Mouse (Mus musculus) frontal cortex, postnatal 14 days (tissue): ENCODE results near the gene Lrrc59.

Source experiments
- DNase-seq, 2 experiments: peaks; one replicate each; pipeline ENCODE4 v3.0.0; 2022; ENCODE audit warnings: low spot score in 2 of 2

The Lrrc59 gene

GRCm38 (mm10) chr11:94629199-94629883 is at the start of gene Lrrc59:
Lrrc59 (plus strand) TSS chr11:94629767.
- peak; percentile 87 to 95 for DNase-seq

DNA sequence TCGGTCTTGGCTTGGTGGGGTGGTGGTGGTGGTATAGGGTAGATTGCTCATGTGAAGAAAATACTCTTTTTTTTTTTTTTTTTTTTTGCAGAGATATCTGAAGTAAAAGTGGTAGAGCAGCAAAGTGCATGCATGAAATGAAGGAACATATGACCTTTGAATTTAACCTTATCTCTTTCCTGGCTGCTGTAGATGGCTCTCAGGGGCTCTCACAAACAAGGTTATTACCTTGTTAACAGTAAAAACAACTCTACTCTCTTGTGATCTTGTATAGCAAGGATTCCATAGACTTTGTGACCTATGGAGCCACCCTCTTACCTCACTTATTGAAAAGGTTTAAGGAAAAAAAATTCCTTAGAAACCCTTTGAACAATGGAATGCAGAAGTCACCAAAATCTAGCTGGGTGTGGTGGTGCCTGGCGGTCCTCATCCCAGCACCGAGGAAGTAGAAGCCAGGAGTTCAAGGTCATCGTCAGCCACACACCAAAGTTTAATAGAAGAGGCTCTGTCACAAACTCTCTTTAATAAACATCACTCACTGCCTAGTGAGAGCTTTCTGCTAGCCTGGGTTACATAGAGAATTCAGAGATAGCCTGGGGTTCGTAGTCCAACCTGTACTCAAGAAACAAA is 49.3 kb upstream of the Lrrc59 start:
- DNase-seq, result no peak

GRCm38 (mm10) chr11:94585091-94585490 is 44.5 kb upstream of the Lrrc59 start:
- no peak for DNase-seq

DNA sequence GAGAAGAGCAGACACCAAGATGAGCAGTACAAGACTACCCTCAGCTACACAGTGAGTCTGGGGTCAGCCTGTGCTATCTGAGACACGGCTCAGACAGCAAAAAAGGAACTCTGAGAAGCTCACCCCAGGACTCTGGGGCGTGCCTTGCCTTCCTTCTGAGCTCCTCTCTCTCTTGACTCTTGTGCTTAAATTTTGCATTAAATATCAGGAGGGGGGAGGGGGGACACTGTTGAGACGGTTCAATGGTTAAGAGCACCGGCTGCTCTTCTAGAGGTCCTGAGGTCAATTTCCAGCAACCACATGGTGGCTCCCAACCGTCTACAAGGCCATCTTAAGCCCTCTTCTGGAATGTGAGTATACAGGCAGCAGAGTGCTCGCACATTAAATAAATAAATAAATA is 42.1 kb upstream of the Lrrc59 start:
- DNase-seq, result no peak

DNA sequence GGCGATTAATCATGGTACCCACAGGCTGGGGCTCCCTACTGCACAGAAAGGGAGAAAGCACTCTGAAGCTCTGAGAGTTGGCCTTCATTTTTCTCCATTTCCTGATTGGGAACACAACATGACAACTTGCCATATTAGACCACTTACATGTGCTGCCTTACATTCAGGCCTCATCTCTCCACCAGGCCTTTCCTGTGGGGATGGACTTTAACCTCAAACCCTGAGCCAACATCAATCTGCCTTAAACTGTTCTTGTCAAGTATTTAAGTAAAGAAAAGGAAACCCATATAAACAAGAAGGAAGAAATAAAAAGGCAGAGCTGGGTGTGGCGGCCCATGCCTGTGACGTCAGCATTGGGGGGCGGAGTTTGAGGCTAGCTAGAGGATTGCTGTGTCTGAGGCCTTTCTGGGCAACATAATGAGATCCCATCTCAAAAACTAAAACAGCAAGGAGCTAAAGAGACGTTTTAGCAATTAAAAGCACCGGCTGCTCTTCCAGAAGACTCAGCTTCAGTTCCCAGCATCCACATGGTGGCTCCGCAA is 33.2 kb upstream of the Lrrc59 start:
- no peak for DNase-seq

DNA sequence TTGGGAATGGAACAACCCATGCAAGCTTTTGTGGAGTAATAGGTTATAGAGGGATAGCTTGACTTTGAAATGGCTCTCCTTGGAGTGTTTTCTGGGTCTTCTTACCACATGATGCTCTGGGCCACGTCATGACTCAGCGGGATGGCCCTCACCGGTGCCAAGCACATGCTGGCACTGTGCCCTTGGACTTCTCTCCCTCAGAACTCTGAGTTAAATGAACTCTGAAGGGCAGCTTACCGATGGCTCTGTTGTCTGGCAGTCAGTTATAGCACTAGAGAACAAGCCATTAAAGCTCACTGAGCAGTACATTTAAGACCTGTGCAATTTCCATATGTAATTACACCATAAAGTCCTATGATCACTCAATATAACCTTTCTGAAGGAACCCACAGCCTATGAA is 32.2 kb upstream of the Lrrc59 start:
- no peak for DNase-seq

GRCm38 (mm10) chr11:94598437-94599120 is 31.0 kb upstream of the Lrrc59 start:
- DNase-seq, result no peak

DNA sequence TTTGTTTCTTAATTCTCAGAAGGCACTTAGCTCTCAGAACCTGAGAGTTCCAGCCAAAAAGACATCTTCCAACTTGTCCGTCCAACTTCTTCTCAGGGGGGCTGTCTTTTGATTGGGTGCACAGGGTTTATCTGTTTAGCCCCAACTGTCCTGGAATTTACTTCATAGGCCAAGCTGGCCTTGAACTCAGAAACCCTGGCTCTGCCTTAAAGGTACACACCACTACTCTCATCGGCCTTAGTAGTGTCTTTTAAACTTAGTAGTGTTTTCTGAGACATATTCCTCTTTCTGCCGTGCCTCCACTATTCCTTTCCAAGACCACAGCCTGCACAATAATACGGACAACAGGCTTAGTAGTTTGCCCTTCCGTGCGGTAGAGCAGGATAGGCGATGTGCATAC is 29.1 kb upstream of the Lrrc59 start:
- DNase-seq, result no peak

- peak; percentile 17 to 22 for DNase-seq
Measured at GRCm38 (mm10) chr11:94601321-94602281, 28.0 kb upstream of the Lrrc59 start, which contains the start of gene Acsf2. Acsf2 (minus strand) TSS chr11:94601871.

- no peak for DNase-seq
Measured at GRCm38 (mm10) chr11:94602356-94602955, 27.1 kb upstream of the Lrrc59 start.

- no peak for DNase-seq
Measured at GRCm38 (mm10) chr11:94610744-94611740, 18.5 kb upstream of the Lrrc59 start.

DNA sequence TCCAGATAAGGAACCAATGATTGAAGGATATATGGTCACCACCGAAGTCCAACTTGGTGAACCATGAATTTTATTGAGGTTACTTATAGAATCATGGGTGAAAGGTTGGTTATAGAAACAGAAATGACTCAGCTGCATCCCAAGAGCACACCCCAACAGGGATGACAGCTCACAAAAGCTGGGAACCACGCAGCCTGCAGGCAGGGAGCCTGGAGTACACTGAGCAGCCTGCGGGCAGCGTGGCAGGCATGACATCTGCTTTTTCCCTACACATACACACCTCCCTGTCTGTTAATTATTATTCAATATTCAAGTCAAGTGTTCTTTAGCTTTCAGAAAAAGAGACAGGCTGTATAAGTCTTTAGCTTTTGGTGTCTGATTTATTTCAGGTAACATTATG is 15.0 kb upstream of the Lrrc59 start:
- DNase-seq, result no peak

DNA sequence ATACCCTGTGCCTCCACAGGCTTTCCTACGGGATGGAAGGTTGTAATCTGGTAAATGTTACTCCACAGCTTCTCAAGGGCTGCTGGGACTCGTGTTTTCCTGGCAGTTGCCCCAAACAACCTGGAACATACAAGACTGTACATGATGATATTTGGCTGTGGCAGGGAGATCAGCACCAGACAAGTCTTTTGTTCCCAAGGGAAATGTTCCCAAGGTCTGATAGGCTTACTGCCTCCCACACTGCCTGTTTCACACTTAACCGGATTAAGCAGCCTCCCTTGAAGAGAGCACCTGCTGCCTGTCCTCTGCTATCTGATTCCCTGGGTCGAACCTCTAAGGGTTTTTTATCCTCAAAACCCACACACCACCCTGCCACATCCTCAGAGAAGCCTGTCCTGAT is 14.1 kb upstream of the Lrrc59 start:
- DNase-seq, result no peak

GRCm38 (mm10) chr11:94617646-94618045 is 11.9 kb upstream of the Lrrc59 start:
- DNase-seq, result no peak

- no peak for DNase-seq
Measured at GRCm38 (mm10) chr11:94620766-94621457, 8.7 kb upstream of the Lrrc59 start.

DNA sequence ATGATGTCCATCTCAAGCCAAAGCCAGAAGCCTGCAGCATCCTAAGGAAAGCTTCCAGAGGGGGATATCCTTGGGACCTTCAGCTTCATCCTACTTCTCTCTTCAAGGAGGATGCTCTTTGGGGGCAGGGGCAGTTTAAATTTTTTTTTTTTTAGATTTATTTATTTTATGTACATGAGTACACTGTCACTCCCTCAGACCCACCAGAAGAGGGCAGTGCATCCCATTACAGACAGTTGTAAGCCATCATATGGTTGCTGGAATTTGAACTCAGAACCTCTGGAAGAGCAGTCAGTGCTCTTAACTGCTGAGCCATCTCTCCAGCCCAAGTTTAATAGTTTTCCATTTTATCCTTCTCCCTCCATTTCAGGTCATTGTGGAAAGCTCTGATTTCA is 8.1 kb upstream of the Lrrc59 start:
- no peak for DNase-seq

DNA sequence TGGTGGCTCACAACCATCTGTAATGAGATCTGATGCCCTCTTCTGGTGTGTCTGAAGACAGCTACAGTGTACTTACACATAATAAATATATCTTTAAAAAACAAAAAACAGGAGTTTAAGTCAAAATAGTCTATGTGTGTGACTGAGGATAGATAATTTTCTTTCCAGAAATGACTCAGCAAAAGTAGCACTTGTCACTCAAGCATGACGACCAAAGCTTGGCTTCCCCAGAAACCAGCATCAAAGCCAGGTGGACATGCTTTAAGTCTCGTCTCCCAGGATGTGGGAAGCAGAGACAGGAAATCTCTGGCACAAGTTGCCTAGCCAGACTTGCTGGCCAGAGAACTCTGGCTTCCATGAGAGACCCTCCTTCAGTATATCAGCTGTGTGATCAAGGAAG is 7.4 kb upstream of the Lrrc59 start:
- DNase-seq, result no peak

GRCm38 (mm10) chr11:94629884-94630198 is 274 bp downstream of the Lrrc59 start:
- no peak for DNase-seq
